Mouse (Mus musculus): ENCODE data around the gene Spg11. TPM values are rescaled to one million over a fixed set of nuclear protein-coding genes. Genes with fewer than 3 reads are reported as not detected.
"Not testable (repeated sequence)": the region's sequence is repeated elsewhere in the genome, so short reads cannot be mapped to it uniquely, and the experiment has no call there.

Gene Spg11
- polyA plus RNA-seq, 1 experiment from 2014 or later: 8.8 TPM

- Histone ChIP-seq H3K27ac (ENCODE audit: poor library complexity, severe bottlenecking) (no peak overlapping the region), H3K4me2 (no peak overlapping the region), H3K27me3 (replicated peaks) (no peaks in the 10 kb centered on the region), H3K9me3 (replicated peaks) (no peaks in the 10 kb centered on the region), H3K4me3 (no peak overlapping the region), H3K9ac (no peak overlapping the region), H3K36me3 (peaks cover 42% of the 10 kb centered on the region), H3K4me1 (replicated peaks) (no peaks in the 10 kb centered on the region)
- no peak for ATAC-seq (ENCODE audit: insufficient number of reproducible peaks, low FRiP score)
- WGBS: 75% methylated on average over 14 of the region's 14 CpGs
Measured at GRCm38 (mm10) chr2:122108101-122108500, 10.1 kb downstream of the Spg11 start.

GRCm38 (mm10) chr2:122102070-122102469, 16.1 kb downstream of the Spg11 start:
- Histone ChIP-seq H3K9me3 (replicated peaks) (no peaks in the 10 kb centered on the region), H3K36me3 (peaks cover 66% of the 10 kb centered on the region), H3K27me3 (replicated peaks) (no peaks in the 10 kb centered on the region), H3K4me1 (replicated peaks) (no peaks in the 10 kb centered on the region), H3K27ac (ENCODE audit: poor library complexity, severe bottlenecking) (no peak overlapping the region), H3K4me2 (no peak overlapping the region), H3K9ac (no peak overlapping the region), H3K4me3 (no peak overlapping the region)
- ATAC-seq (ENCODE audit: insufficient number of reproducible peaks, low FRiP score): no peak

- not testable (repeated sequence) for H3K27ac ChIP-seq (ENCODE audit: poor library complexity, severe bottlenecking); ATAC-seq (ENCODE audit: insufficient number of reproducible peaks, low FRiP score); H3K4me2 ChIP-seq; H3K4me3 ChIP-seq; H3K9ac ChIP-seq; H3K27me3 ChIP-seq (replicated peaks); H3K9me3 ChIP-seq (replicated peaks); H3K4me1 ChIP-seq (replicated peaks)
- 77% methylated on average over 5 of the region's 5 CpGs for WGBS
- H3K36me3 ChIP-seq: peaks cover 78% of the 10 kb centered on the region
Measured at GRCm38 (mm10) chr2:122097686-122098085, 20.5 kb downstream of the Spg11 start.

- Histone ChIP-seq H3K36me3 (peaks cover 76% of the 10 kb centered on the region), H3K9me3 (replicated peaks) (no peaks in the 10 kb centered on the region), H3K27ac (ENCODE audit: poor library complexity, severe bottlenecking) (no peak overlapping the region), H3K4me2 (no peak overlapping the region), H3K4me1 (replicated peaks) (no peaks in the 10 kb centered on the region), H3K27me3 (replicated peaks) (no peaks in the 10 kb centered on the region), H3K9ac (no peak overlapping the region), H3K4me3 (no peak overlapping the region)
- no peak for ATAC-seq (ENCODE audit: insufficient number of reproducible peaks, low FRiP score)
- 93% methylated on average over 4 of the region's 4 CpGs for WGBS
Measured at GRCm38 (mm10) chr2:122093844-122094243, 24.3 kb downstream of the Spg11 start.

- Histone ChIP-seq H3K4me2 (no peak overlapping the region), H3K9me3 (replicated peaks) (no peaks in the 10 kb centered on the region), H3K27me3 (replicated peaks) (no peaks in the 10 kb centered on the region), H3K9ac (no peak overlapping the region), H3K27ac (ENCODE audit: poor library complexity, severe bottlenecking) (no peak overlapping the region), H3K4me1 (replicated peaks) (peaks cover 6% of the 10 kb centered on the region; the same call in 1 of the 2 replicates), H3K4me3 (no peak overlapping the region), H3K36me3 (peaks cover 73% of the 10 kb centered on the region)
- no peak for ATAC-seq (ENCODE audit: insufficient number of reproducible peaks, low FRiP score)
- 75% methylated on average over 4 of the region's 4 CpGs for WGBS
Measured at GRCm38 (mm10) chr2:122086446-122086845, 31.7 kb downstream of the Spg11 start.

GRCm38 (mm10) chr2:122081728-122082456, 36.3 kb downstream of the Spg11 start:
- no peak overlapping the region for H3K4me2 ChIP-seq
- H3K36me3 ChIP-seq: peaks cover 71% of the 10 kb centered on the region
- no peaks in the 10 kb centered on the region for H3K27me3 ChIP-seq (replicated peaks)
- peaks cover 6% of the 10 kb centered on the region; the same call in 1 of the 2 replicates for H3K4me1 ChIP-seq (replicated peaks)
- no peak for ATAC-seq (ENCODE audit: insufficient number of reproducible peaks, low FRiP score)
- no peaks in the 10 kb centered on the region for H3K9me3 ChIP-seq (replicated peaks)
- WGBS: 57% methylated on average over 7 of the region's 7 CpGs
- no peak overlapping the region for H3K4me3 ChIP-seq
- H3K9ac ChIP-seq: no peak overlapping the region
- no peak overlapping the region for H3K27ac ChIP-seq (ENCODE audit: poor library complexity, severe bottlenecking)

- Histone ChIP-seq H3K4me2 (no peak overlapping the region), H3K27me3 (replicated peaks) (no peaks in the 10 kb centered on the region), H3K27ac (ENCODE audit: poor library complexity, severe bottlenecking) (no peak overlapping the region), H3K9ac (no peak overlapping the region), H3K4me3 (no peak overlapping the region), H3K36me3 (peaks cover 63% of the 10 kb centered on the region), H3K4me1 (replicated peaks) (peaks cover 6% of the 10 kb centered on the region; the same call in 1 of the 2 replicates), H3K9me3 (replicated peaks) (no peaks in the 10 kb centered on the region)
- 39% methylated on average over 5 of the region's 5 CpGs for WGBS
- no peak for ATAC-seq (ENCODE audit: insufficient number of reproducible peaks, low FRiP score)
Measured at GRCm38 (mm10) chr2:122069922-122070321, 48.3 kb downstream of the Spg11 start.

- Histone ChIP-seq H3K4me1 (replicated peaks) (peaks cover 6% of the 10 kb centered on the region; the same call in 1 of the 2 replicates), H3K9me3 (replicated peaks) (no peaks in the 10 kb centered on the region), H3K27ac (ENCODE audit: poor library complexity, severe bottlenecking) (no peak overlapping the region), H3K4me3 (no peak overlapping the region), H3K4me2 (no peak overlapping the region), H3K36me3 (peaks cover 63% of the 10 kb centered on the region), H3K9ac (no peak overlapping the region), H3K27me3 (replicated peaks) (no peaks in the 10 kb centered on the region)
- 75% methylated on average over 6 of the region's 6 CpGs for WGBS
- no peak for ATAC-seq (ENCODE audit: insufficient number of reproducible peaks, low FRiP score)
Measured at GRCm38 (mm10) chr2:122069144-122069912, 48.9 kb downstream of the Spg11 start.

GRCm38 (mm10) chr2:122066241-122066640, 51.9 kb downstream of the Spg11 start:
- no peak overlapping the region for H3K4me2 ChIP-seq
- 0 out of 2 replicates have a peak overlapping the region, but pooled peaks have one; percentile 2 for H3K9ac ChIP-seq
- H3K27me3 ChIP-seq (replicated peaks): no peaks in the 10 kb centered on the region
- no peak for ATAC-seq (ENCODE audit: insufficient number of reproducible peaks, low FRiP score)
- WGBS: 50% methylated on average over 8 of the region's 8 CpGs
- H3K4me1 ChIP-seq (replicated peaks): peaks cover 9% of the 10 kb centered on the region; the same call in 1 of the 2 replicates
- H3K36me3 ChIP-seq: peaks cover 58% of the 10 kb centered on the region
- no peak overlapping the region; the same call in 1 of the 2 replicates for H3K27ac ChIP-seq (ENCODE audit: poor library complexity, severe bottlenecking)
- no peaks in the 10 kb centered on the region for H3K9me3 ChIP-seq (replicated peaks)
- H3K4me3 ChIP-seq: no peak overlapping the region

DNA sequence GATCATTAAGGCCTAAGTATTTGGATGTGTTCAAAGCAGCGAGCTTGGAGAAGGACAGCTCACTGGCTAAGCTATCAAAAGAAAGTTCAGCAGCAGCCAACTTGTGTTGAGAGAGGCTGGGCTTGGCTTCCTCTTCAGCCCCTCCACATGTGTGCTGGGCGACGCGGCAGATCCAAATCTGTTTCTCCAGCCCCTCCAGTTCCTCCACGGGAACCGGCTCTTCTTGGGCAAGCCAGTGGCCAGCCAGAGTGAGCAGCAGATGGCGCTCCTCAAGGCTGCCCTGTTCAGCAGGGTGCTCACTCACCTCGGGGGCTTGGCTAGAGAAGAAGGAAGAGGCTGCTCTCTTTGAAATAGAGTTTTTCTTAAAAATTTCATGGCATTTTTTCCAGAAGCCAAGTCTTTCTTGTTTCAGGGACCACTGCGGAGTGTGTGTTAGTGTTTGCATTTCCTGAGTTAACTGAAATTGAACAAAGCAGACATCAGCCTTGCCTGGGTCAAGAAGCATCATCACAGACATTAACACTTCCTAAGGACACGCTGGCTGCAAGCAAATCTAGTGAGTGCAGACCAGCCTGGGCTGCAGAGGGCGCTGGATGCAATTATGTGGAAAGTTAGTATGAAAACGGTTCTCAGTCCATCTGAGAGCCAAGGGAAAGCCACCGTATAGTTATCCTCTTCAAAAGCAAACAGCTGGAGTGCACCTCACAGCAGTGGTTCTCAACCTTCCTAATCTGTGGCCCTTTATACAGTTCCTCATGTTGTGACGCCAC, 52.8 kb downstream of the Spg11 start:
- Histone ChIP-seq H3K27me3 (replicated peaks) (no peaks in the 10 kb centered on the region), H3K4me2 (no peak overlapping the region), H3K27ac (ENCODE audit: poor library complexity, severe bottlenecking) (no peak overlapping the region), H3K4me1 (replicated peaks) (peaks cover 15% of the 10 kb centered on the region), H3K9me3 (replicated peaks) (no peaks in the 10 kb centered on the region), H3K4me3 (no peak overlapping the region), H3K9ac (no peak overlapping the region), H3K36me3 (peaks cover 51% of the 10 kb centered on the region)
- WGBS: 50% methylated on average over 14 of the region's 14 CpGs
- no peak for ATAC-seq (ENCODE audit: insufficient number of reproducible peaks, low FRiP score)

All from heart, embryonic 12.5 days (tissue).